Mouse (Mus musculus): ENCODE results near the gene Rfxap. TPM values are rescaled to one million over a fixed set of nuclear protein-coding genes. Genes with fewer than 3 reads are reported as not detected.
"Not testable (repeated sequence)": the region's sequence is repeated elsewhere in the genome, so short reads cannot be mapped to it uniquely, and the experiment has no call there.

Gene Rfxap
- total RNA-seq, 2 experiments from 2014 or later: 24.1 to 26.6 TPM

DNA sequence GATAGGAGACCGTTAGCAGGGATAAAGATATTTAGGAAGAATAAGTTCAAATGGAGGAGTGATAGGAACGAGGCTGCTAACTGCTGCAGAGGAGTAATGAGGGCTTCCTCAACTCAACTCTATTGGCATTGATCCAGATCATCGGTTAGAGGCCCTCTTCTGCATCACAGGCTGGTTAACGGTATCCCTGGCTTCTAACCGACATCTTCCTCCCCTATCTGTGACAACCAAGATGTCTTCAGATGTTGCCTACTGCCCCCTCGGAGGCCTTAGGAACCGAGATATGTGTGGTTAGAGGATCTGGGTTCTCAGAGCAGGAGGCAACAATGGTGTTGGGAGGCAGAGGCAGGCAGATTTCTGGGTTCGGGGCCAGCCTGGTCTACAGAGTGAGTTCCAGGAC is 39.0 kb downstream of the Rfxap start:
- no peak for DNase-seq (ENCODE audit: low spot score)

DNA sequence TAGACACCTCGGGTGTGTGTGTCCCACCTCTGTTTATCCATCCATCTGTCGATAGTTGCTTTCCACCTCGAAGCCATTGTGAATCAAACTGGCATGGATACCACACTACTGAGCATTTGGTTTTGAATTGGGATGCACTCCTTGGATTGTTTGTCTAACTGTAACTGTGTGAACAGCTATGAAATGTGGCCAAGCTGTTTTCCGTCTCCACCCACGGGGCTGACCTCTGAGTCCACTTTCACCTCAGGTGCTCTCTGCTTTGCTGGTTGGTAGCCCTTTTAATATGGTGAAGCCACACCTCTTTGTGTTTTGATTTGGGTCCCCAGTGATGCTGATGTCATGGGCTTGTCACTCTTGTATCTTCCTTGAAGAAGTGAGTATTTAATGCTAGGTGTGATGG is 40.8 kb downstream of the Rfxap start:
- no peak for DNase-seq (ENCODE audit: low spot score)

- DNase-seq (ENCODE audit: low spot score): no peak
Observed at GRCm38 (mm10) chr3:54766034-54766433, 41.6 kb downstream of the Rfxap start.

DNA sequence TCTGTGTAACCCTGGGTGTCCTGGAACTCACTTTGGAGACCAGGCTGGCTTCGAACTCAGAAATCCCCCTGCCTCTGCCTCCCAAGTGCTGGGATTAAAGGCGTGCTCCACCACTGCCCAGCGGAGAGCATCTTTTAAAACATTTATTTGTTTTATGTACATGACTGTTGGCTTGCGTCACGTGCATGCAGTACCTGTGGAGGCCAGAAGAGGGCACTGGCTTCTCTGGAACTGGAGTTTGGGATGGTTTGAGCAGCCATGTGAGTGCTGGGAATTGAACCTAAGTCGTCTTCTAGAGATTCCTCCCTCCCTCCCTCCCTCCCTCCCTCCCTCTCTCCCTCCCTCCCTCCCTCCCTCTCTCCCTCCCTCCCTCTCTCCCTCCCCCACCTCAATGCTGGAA is 42.1 kb downstream of the Rfxap start:
- not testable (repeated sequence) for DNase-seq (ENCODE audit: low spot score)

- DNase-seq (ENCODE audit: low spot score): peak; percentile 24
Observed at GRCm38 (mm10) chr3:54764418-54764817, 43.2 kb downstream of the Rfxap start.

DNA sequence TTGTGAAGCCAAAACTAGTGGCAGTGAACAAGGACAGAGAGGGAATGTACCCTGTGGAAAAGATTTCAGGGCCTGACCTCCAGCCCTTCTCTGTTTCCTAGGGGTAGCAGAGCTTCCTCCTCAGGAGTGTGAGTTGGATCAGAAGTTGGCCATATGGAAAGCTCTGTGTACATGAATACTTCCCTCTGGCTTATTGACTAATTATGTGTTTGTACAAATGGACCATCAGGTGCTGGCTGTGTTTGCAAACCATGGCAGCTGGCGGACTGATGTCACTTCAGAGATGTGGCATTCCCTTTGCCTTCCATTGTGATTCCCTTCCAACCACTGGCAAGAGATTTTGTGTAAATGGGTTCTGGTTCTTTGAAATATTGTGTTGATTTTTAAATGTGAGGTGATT is 46.3 kb downstream of the Rfxap start:
- no peak for DNase-seq (ENCODE audit: low spot score)

GRCm38 (mm10) chr3:54760321-54761115 is 47.1 kb downstream of the Rfxap start:
- DNase-seq (ENCODE audit: low spot score): no peak

- no peak for DNase-seq (ENCODE audit: low spot score)
Observed at GRCm38 (mm10) chr3:54759211-54759610, 48.4 kb downstream of the Rfxap start.

- no peak for DNase-seq (ENCODE audit: low spot score)
Observed at GRCm38 (mm10) chr3:54757446-54757845, 50.1 kb downstream of the Rfxap start.

DNA sequence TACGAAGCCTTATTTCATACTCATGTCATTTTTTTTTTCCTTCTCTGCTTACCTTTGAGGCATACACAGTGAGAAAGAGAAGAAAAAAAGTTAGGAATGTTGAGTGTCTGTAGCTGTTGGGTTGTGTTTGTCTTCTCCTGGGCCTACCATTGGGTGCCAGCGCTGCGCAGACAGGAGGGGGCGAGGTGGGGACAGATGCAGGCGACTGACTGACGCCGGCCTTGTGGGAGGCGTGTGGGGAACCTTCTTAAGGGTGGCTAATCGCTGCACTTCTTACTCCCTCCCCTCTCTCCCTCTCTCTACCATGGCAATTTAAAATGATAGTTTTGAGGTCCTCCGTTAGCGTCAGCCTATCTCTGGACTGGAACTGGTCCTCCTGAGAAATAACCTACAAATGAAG is 51.5 kb downstream of the Rfxap start:
- DNase-seq (ENCODE audit: low spot score): no peak

- peak; percentile 23 for DNase-seq (ENCODE audit: low spot score)
Observed at GRCm38 (mm10) chr3:54755145-54756041, 52.2 kb downstream of the Rfxap start, which contains the start of gene Smad9. TSS of gene Smad9 (plus strand) at chr3:54755582.

- no peak for DNase-seq (ENCODE audit: low spot score)
Observed at GRCm38 (mm10) chr3:54753411-54753810, 54.2 kb downstream of the Rfxap start.

Other genes with a start within 250 kb of the Rfxap start
- 10 to 100 TPM in 1 of 2 experiments, 1 to 10 TPM in 1; 9.5 to 13.3 TPM for gene Supt20, start 115.0 kb downstream of the Rfxap start, total RNA-seq (2021)
- gene Gm21958, start 93.4 kb downstream of the Rfxap start, total RNA-seq (2021): not detected
- 10 to 100 TPM; 10.2 to 10.9 TPM for gene Exosc8, start 72.4 kb downstream of the Rfxap start, total RNA-seq (2021)
- gene Alg5, start 72.3 kb downstream of the Rfxap start, total RNA-seq (2021): 1 to 10 TPM; 6.5 to 7.6 TPM
- under 1 TPM; 0.18 to 0.28 TPM for gene Smad9, start 52.2 kb downstream of the Rfxap start, total RNA-seq (2021)
- not detected for gene Sertm1, start 108.1 kb upstream of the Rfxap start, total RNA-seq (2021)
- gene Ccna1, start 247.7 kb upstream of the Rfxap start, total RNA-seq (2021): not detected

Measured in gastrocnemius, adult 18-20 months (tissue).